Mouse (Mus musculus) MEL (cell line): ENCODE results near the gene St6galnac3. TPM values are rescaled to one million over a fixed set of nuclear protein-coding genes. Genes with fewer than 3 reads are reported as not detected.

Experiments
- DNase-seq: peaks from one replicate; pipeline ENCODE4 v3.0.0; 2011; ENCODE audit warnings: low read depth, low spot score
- H3K27ac ChIP-seq: 2 replicates; pipeline ENCODE4 v1.5.1; 2012; ENCODE audit warnings: low read depth, mild to moderate bottlenecking, control low read depth, low read length, moderate library complexity; ENCODE audit not compliant: control insufficient read depth
- H3K27me3 ChIP-seq, 2 experiments: fragments of 150-350 bp in 1 of 2; sonication (generic) in 1 of 2; 2 replicates each; pipeline ENCODE4 v1.6.1; 2012; ENCODE audit warnings: low read length in 2 of 2, mild to moderate bottlenecking in 2 of 2, improper control_type of control experiment in 1 of 2, moderate library complexity in 1 of 2; ENCODE audit not compliant: insufficient read depth in 2 of 2, control insufficient read depth in 1 of 2
- H3K36me3 ChIP-seq, 2 experiments: 2 replicates each; pipeline ENCODE4 v1.6.1; 2012 to 2014; ENCODE audit warnings: low read length in 2 of 2, improper control_type of control experiment in 1 of 2, inconsistent platforms in 1 of 2, mild to moderate bottlenecking in 1 of 2; ENCODE audit not compliant: insufficient read depth in 2 of 2, control insufficient read depth in 1 of 2
- H3K4me1 ChIP-seq, 2 experiments: fragments of 150-350 bp in 1 of 2; sonication (generic) in 1 of 2; 2 replicates each; pipeline ENCODE4 v1.6.1; 2012; ENCODE audit warnings: low read length in 2 of 2, improper control_type of control experiment in 1 of 2, mild to moderate bottlenecking in 1 of 2; ENCODE audit not compliant: insufficient read depth in 2 of 2, control insufficient read depth in 1 of 2
- H3K4me3 ChIP-seq, 2 experiments: fragments of 150-350 bp in 1 of 2; sonication (generic) in 1 of 2; 2 replicates each; pipeline ENCODE4 v1.5.1; 2012; ENCODE audit warnings: low read depth in 2 of 2, low read length in 2 of 2, mild to moderate bottlenecking in 2 of 2, moderate library complexity in 2 of 2, control low read depth in 1 of 2, improper control_type of control experiment in 1 of 2; ENCODE audit not compliant: control insufficient read depth in 1 of 2, insufficient read depth in 1 of 2
- H3K79me2 ChIP-seq: 2 replicates; pipeline ENCODE4 v1.6.1; 2012; ENCODE audit warnings: mild to moderate bottlenecking, low read length, moderate library complexity; ENCODE audit not compliant: control insufficient read depth, poor library complexity, insufficient read depth
- H3K9ac ChIP-seq: 2 replicates; pipeline ENCODE4 v1.6.1; 2012; ENCODE audit warnings: low read depth, mild to moderate bottlenecking, control low read depth, low read length, moderate library complexity; ENCODE audit not compliant: control insufficient read depth, poor library complexity, severe bottlenecking
- H3K9me3 ChIP-seq: fragments of 150-350 bp; sonication (generic); replicated peaks from 2 replicates; pipeline ENCODE4 v1.6.1; 2012; ENCODE audit warnings: mild to moderate bottlenecking, low read length, improper control_type of control experiment, moderate library complexity; ENCODE audit not compliant: insufficient read depth
- BHLHE40 ChIP-seq: IDR thresholded peaks from 2 replicates; pipeline ENCODE4 v1.6.1; 2012; ENCODE audit warnings: low read depth, mild to moderate bottlenecking, inconsistent platforms, low read length, improper control_type of control experiment, borderline replicate concordance
- CHD1 ChIP-seq: IDR thresholded peaks from 2 replicates; pipeline ENCODE4 v1.6.1; 2012; ENCODE audit warnings: low read depth, mild to moderate bottlenecking, inconsistent platforms, low read length, improper control_type of control experiment
- CHD2 ChIP-seq: IDR thresholded peaks from 2 replicates; pipeline ENCODE4 v1.6.1; 2011; ENCODE audit warnings: low read length, improper control_type of control experiment
- ELF1 ChIP-seq: IDR thresholded peaks from 2 replicates; pipeline ENCODE4 v1.6.1; 2014; ENCODE audit warnings: low read depth, mild to moderate bottlenecking, inconsistent platforms, low read length, improper control_type of control experiment, moderate library complexity
- EP300 ChIP-seq, 2 experiments: IDR thresholded peaks; 2 replicates each; pipeline ENCODE4 v1.6.1; 2011; ENCODE audit warnings: improper control_type of control experiment in 2 of 2, low read length in 2 of 2, low read depth in 1 of 2, mild to moderate bottlenecking in 1 of 2
- ETS1 ChIP-seq: IDR thresholded peaks from 2 replicates; pipeline ENCODE4 v1.6.1; 2012; ENCODE audit warnings: low read depth, mild to moderate bottlenecking, inconsistent platforms, low read length, improper control_type of control experiment, moderate library complexity
- HCFC1 ChIP-seq: IDR thresholded peaks from 2 replicates; pipeline ENCODE4 v1.6.1; 2012; ENCODE audit warnings: low read depth, mild to moderate bottlenecking, inconsistent platforms, low read length, improper control_type of control experiment, moderate library complexity
- JUND ChIP-seq: IDR thresholded peaks from 2 replicates; pipeline ENCODE4 v1.6.1; 2011; ENCODE audit warnings: low read depth, mild to moderate bottlenecking, improper control_type of control experiment, low read length
- KAT2A ChIP-seq: conservative IDR thresholded peaks from 2 replicates; pipeline ENCODE4 v1.6.1; 2012; ENCODE audit warnings: low read depth, low read length, improper control_type of control experiment, inconsistent platforms
- MAZ ChIP-seq: IDR thresholded peaks from 2 replicates; pipeline ENCODE4 v1.6.1; 2012; ENCODE audit warnings: low read depth, mild to moderate bottlenecking, inconsistent platforms, low read length, improper control_type of control experiment
- MEF2A ChIP-seq: IDR thresholded peaks from 2 replicates; pipeline ENCODE4 v1.6.1; 2014; ENCODE audit warnings: low read depth, mild to moderate bottlenecking, inconsistent platforms, low read length, improper control_type of control experiment; ENCODE audit not compliant: poor library complexity, insufficient replicate concordance, severe bottlenecking; ENCODE audit errors: extremely low read depth
- MXI1 ChIP-seq: IDR thresholded peaks from 2 replicates; pipeline ENCODE4 v1.6.1; 2011; ENCODE audit warnings: mild to moderate bottlenecking, low read depth, low read length, improper control_type of control experiment
- MYB ChIP-seq: IDR thresholded peaks from 2 replicates; pipeline ENCODE4 v1.6.1; 2011; ENCODE audit warnings: mild to moderate bottlenecking, low read depth, low read length, improper control_type of control experiment
- MYC ChIP-seq: IDR thresholded peaks from 2 replicates; pipeline ENCODE4 v1.6.1; 2011; ENCODE audit warnings: low read depth, mild to moderate bottlenecking, low read length, improper control_type of control experiment, moderate library complexity
- NRF1 ChIP-seq: IDR thresholded peaks from 2 replicates; pipeline ENCODE4 v1.6.1; 2014; ENCODE audit warnings: low read depth, mild to moderate bottlenecking, inconsistent platforms, low read length, improper control_type of control experiment, moderate library complexity; ENCODE audit not compliant: poor library complexity, insufficient read depth, severe bottlenecking
- POLR2A ChIP-seq, 2 experiments: IDR thresholded peaks; 2 replicates each; pipeline ENCODE4 v1.6.1; 2011 to 2012; ENCODE audit warnings: low read length in 2 of 2, mild to moderate bottlenecking in 2 of 2, control low read depth in 1 of 2, improper control_type of control experiment in 1 of 2, low read depth in 1 of 2, moderate library complexity in 1 of 2; ENCODE audit not compliant: control insufficient read depth in 1 of 2, insufficient read depth in 1 of 2, poor library complexity in 1 of 2
- POLR2AphosphoS2 ChIP-seq: IDR thresholded peaks from 2 replicates; pipeline ENCODE4 v1.6.1; 2011; ENCODE audit warnings: low read length, improper control_type of control experiment
- RCOR1 ChIP-seq: IDR thresholded peaks from 2 replicates; pipeline ENCODE4 v1.6.1; 2012; ENCODE audit warnings: low read depth, mild to moderate bottlenecking, inconsistent platforms, low read length, improper control_type of control experiment
- SIN3A ChIP-seq: IDR thresholded peaks from 2 replicates; pipeline ENCODE4 v1.6.1; 2012; ENCODE audit warnings: low read length, improper control_type of control experiment, inconsistent platforms
- SMC3 ChIP-seq: IDR thresholded peaks from 2 replicates; pipeline ENCODE4 v1.6.1; 2011; ENCODE audit warnings: low read depth, low read length, improper control_type of control experiment
- TAL1 ChIP-seq: IDR thresholded peaks from 2 replicates; pipeline ENCODE4 v1.6.1; 2012; ENCODE audit warnings: mild to moderate bottlenecking, inconsistent platforms, low read length, moderate library complexity, mixed read lengths
- TBP ChIP-seq: IDR thresholded peaks from 2 replicates; pipeline ENCODE4 v1.8.0; 2011; ENCODE audit warnings: low read depth, low read length, improper control_type of control experiment
- TCF12 ChIP-seq: IDR thresholded peaks from 2 replicates; pipeline ENCODE4 v1.6.1; 2014; ENCODE audit warnings: low read depth, mild to moderate bottlenecking, inconsistent platforms, low read length, improper control_type of control experiment, moderate library complexity
- USF1 ChIP-seq: IDR thresholded peaks from 2 replicates; pipeline ENCODE4 v1.6.1; 2014; ENCODE audit warnings: low read depth, mild to moderate bottlenecking, inconsistent platforms, low read length, improper control_type of control experiment, moderate library complexity
- USF2 ChIP-seq, 2 experiments: IDR thresholded peaks; 2 replicates each; pipeline ENCODE4 v1.6.1; 2011 to 2012; ENCODE audit warnings: improper control_type of control experiment in 2 of 2, low read length in 2 of 2, borderline replicate concordance in 1 of 2, inconsistent platforms in 1 of 2, low read depth in 1 of 2, mild to moderate bottlenecking in 1 of 2; ENCODE audit not compliant: insufficient read depth in 1 of 2
- ZNF384 ChIP-seq: IDR thresholded peaks from 2 replicates; pipeline ENCODE4 v1.6.1; 2012; ENCODE audit warnings: low read depth, mild to moderate bottlenecking, inconsistent platforms, low read length, improper control_type of control experiment
- polyA plus RNA-seq, 2 experiments: library from polyadenylated mRNA; stranded (reverse) in 1 of 2; unstranded in 1 of 2; fragments of >175 nt in 1 of 2; fragments of >200 nt in 1 of 2; gene quantifications; 2 replicates each; pipeline versions ENCODE4 v1.2.1 to v1.2.4; 2012; ENCODE audit warnings: low replicate concordance in 2 of 2, low read depth in 1 of 2; ENCODE audit not compliant: insufficient read length in 2 of 2, insufficient read depth in 1 of 2, missing spikeins in 1 of 2
- total RNA-seq: library from RNA; depleted of rRNA; stranded (reverse); fragments of 300-350 nt; gene quantifications from 2 replicates; pipeline ENCODE4 v1.2.3, GENCODE M21; 2012

Gene St6galnac3
- total and polyA plus RNA-seq, 3 experiments = 7.8 to 11.4 TPM; not detected in 1

DNA sequence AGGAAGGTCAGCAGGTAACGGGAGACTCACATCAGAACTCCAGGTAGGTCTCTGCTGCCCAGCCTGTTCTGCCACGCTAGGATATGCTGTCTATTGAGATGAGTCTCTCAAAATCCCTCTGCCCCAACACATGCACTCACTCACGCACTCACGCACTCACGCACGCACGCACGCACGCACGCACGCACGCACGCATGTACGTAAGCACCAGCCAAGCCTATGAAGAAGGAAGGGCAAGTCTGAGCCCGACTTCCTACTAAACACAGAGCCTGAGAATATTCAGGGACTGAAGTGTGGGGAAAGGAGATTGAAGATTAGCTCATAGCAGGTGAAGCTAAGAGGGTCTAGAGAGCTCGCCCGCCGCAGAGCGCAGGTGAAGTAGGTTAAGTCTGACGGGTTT lies 249.5 kb downstream of the St6galnac3 start:
- Histone ChIP-seq H3K27me3 (no peaks in the 10 kb centered on the region), H3K79me2 (no peaks in the 10 kb centered on the region), H3K9ac (no peak overlapping the region), H3K27ac (no peak overlapping the region), H3K9me3 (no peaks in the 10 kb centered on the region), H3K4me1 (peaks cover 4 to 7% of the 10 kb centered on the region in 2 experiments), H3K4me3 (no peak overlapping the region), H3K36me3 (peaks cover 0 to 7% of the 10 kb centered on the region in 2 experiments; a peak in 2 of 4 replicates)
- no peak for TF ChIP-seq ETS1
- no peak for TF ChIP-seq CHD1
- no peak for TF ChIP-seq ELF1
- no peak for TF ChIP-seq ZNF384
- TF ChIP-seq POLR2AphosphoS2 = no peak
- no peak for TF ChIP-seq TCF12
- TF ChIP-seq USF1 = no peak
- no peak for DNase-seq

DNA sequence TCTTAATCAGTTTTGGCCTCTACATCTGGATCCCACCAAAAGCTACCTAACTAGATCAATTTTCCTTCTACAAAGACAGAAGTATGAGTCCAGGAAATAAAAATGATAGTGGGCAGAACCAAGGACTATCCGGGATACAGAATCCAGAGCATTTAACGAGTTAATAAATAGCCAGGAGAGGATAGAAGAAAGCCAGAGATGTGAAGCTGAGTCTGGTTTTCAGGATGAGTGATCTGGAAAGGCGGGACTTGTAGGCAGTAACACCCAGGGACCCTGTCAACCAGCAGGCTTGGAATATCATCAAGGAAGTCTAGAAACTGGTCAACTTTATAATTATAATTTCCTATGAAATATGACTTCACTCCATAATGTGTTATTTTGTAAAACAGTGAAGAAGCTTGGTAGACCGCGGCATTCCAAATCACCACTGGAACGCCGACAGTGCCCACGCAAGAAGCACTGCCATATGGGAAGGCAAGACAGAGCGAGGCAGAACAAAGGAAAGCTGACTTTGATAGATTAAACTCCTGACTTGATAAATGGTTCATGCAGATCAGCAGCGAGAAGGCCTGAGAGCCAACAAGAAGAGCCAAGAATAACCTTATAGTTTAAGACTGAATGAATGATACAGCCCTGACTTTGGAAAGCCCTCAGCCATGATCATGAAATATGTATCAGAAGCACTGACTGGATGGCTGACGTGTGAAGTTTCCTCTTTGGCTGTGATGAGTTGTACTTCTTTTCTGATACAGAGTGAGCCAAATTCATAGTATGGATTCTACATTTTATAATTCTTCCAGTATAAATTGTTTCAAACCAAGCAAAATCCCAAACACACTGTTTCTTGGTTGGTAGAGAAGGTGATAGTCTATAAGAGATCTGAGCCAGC lies 252.1 kb downstream of the St6galnac3 start:
- no peaks in the 10 kb centered on the region for H3K4me1 ChIP-seq
- no peaks in the 10 kb centered on the region for H3K9me3 ChIP-seq
- no peaks in the 10 kb centered on the region for H3K27me3 ChIP-seq
- no peaks in the 10 kb centered on the region for H3K79me2 ChIP-seq
- H3K4me3 ChIP-seq = no peak overlapping the region
- H3K27ac ChIP-seq = no peak overlapping the region
- DNase-seq = no peak
- H3K36me3 ChIP-seq = no peaks in the 10 kb centered on the region
- H3K9ac ChIP-seq = no peak overlapping the region
- no peak for TF ChIP-seq HCFC1
- TF ChIP-seq MYC = no peak
- TF ChIP-seq RCOR1 = no peak
- no peak for TF ChIP-seq TBP
- TF ChIP-seq KAT2A = no peak
- no peak for TF ChIP-seq MYB
- no peak for TF ChIP-seq NRF1
- no peak for TF ChIP-seq SIN3A
- no peak for TF ChIP-seq MEF2A
- TF ChIP-seq CHD2 = no peak
- TF ChIP-seq JUND = no peak
- no peak for TF ChIP-seq USF2 (IDR thresholded peaks at IDR 0.05; ENCODE audit: borderline replicate concordance in 1 of 2, insufficient read depth in 1 of 2, low read depth in 1 of 2, low read length in 2 of 2)
- no peak for TF ChIP-seq BHLHE40
- no peak for TF ChIP-seq POLR2A (IDR thresholded peaks at IDR 0.05; ENCODE audit: control insufficient read depth in 1 of 2, insufficient read depth in 1 of 2, low read depth in 1 of 2, low read length in 2 of 2, poor library complexity in 1 of 2)
- TF ChIP-seq MXI1 = no peak
- no peak for TF ChIP-seq ETS1
- TF ChIP-seq MAZ = no peak
- TF ChIP-seq TAL1 = no peak
- TF ChIP-seq SMC3 = no peak
- no peak for TF ChIP-seq EP300 (IDR thresholded peaks at IDR 0.05; ENCODE audit: low read depth in 1 of 2, low read length in 2 of 2)
